Mouse (Mus musculus): ENCODE results near the gene Ddn. TPM values are rescaled to one million over a fixed set of nuclear protein-coding genes. Genes with fewer than 3 reads are reported as not detected.
A peak's percentile ranks its signal among the peaks of the same experiment; 100 is the strongest.

Gene Ddn
- total RNA-seq, 1 experiment = 0.22 TPM

DNA sequence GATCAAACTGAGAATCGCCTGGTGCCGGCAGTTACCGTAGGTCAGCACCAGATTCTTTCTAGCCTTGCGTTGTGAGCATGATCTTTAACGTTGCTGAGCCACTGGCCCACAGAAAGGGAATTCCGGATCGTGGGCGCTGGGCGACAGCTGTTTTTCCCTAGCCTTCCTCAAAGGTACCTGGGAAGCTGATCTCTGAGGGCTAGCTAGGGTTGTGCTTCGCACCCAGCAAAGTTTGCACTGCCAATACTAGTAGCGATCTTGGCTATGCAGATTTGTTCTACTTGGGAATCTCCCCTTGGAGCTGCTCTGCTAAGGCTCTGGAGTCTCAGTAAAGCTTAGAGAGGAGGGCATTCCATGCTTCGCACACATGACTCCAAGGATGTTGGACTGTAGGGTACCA, 18.1 kb downstream of the Ddn start:
- TF ChIP-seq MAFK (IDR thresholded peaks at IDR 0.05; ENCODE audit: insufficient read depth, low read depth, low read length) = no peak
- TF ChIP-seq CHD2 (IDR thresholded peaks at IDR 0.05; ENCODE audit: low read depth, low read length) = no peak
- TF ChIP-seq ZC3H11A (IDR thresholded peaks at IDR 0.05; ENCODE audit: borderline replicate concordance, low read depth, low read length) = no peak
- TF ChIP-seq HCFC1 (IDR thresholded peaks at IDR 0.05; ENCODE audit: borderline replicate concordance, insufficient read depth, low read length) = no peak
- no peak for TF ChIP-seq ZNF384 (IDR thresholded peaks at IDR 0.05; ENCODE audit: low read depth, low read length)
- H3K9ac ChIP-seq (ENCODE audit: insufficient read depth, low read depth, low read length, poor library complexity, severe bottlenecking) = no peak overlapping the region
- no peak overlapping the region for H3K27ac ChIP-seq (ENCODE audit: insufficient read depth, low read depth, low read length, poor library complexity, severe bottlenecking)
- H3K36me3 ChIP-seq (ENCODE audit: control insufficient read depth, insufficient read depth, low read length, poor library complexity, severe bottlenecking) = no peaks in the 10 kb centered on the region
- H3K4me3 ChIP-seq (ENCODE audit: insufficient read depth in 1 of 2, low read depth in 1 of 2, low read length in 2 of 2, poor library complexity in 1 of 2, severe bottlenecking in 1 of 2) = peak overlapping the region in 1 of 2 experiments; percentile 8; a peak in 1 of 4 replicates
- peaks cover 0 to 26% of the 10 kb centered on the region in 2 experiments; a peak in 1 of 4 replicates for H3K4me1 ChIP-seq (ENCODE audit: control insufficient read depth in 2 of 2, insufficient read depth in 2 of 2, low read length in 2 of 2, poor library complexity in 1 of 2)
- in situ Hi-C loops (cut with MboI; ENCODE audit: low sequenced_read_pairs in 2 of 2, unreplicated experiment in 2 of 2) = loop anchor here in 1 of 2 experiments (25.0 kb wide), 1 partner anchor 296 kb away; the partner anchor contains the start of genes C1ql4 and Dnajc22
- H3K9me3 ChIP-seq (ENCODE audit: control insufficient read depth, insufficient read depth, low read depth, low read length) = no peaks in the 10 kb centered on the region
- no peak for DNase-seq (ENCODE audit: low read depth, low spot score)

DNA sequence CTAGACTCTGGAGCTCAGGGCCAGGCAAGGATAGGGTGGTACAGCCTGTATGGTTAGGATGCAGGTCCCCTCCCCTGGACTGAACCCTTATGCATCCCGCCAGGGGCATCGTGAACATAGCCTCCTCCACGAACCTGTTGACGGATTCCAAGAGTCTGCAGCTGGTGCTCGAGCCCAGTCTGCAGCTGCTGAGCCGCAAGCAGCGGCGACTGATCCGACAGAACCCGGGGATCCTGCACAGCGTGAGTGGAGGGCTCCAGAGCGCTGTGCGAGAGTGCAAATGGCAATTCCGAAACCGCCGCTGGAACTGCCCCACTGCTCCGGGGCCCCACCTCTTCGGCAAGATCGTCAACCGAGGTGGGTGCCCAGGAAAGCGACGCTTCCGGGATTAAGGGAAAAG, 18.5 kb downstream of the Ddn start:
- no peak for DNase-seq (ENCODE audit: low read depth, low spot score)
- Histone ChIP-seq H3K4me3 (ENCODE audit: insufficient read depth in 1 of 2, low read depth in 1 of 2, low read length in 2 of 2, poor library complexity in 1 of 2, severe bottlenecking in 1 of 2) (no peak overlapping the region; a peak in 1 of 4 replicates), H3K4me1 (ENCODE audit: control insufficient read depth in 2 of 2, insufficient read depth in 2 of 2, low read length in 2 of 2, poor library complexity in 1 of 2) (peaks cover 0 to 26% of the 10 kb centered on the region in 2 experiments; a peak in 1 of 4 replicates), H3K9ac (ENCODE audit: insufficient read depth, low read depth, low read length, poor library complexity, severe bottlenecking) (no peak overlapping the region), H3K36me3 (ENCODE audit: control insufficient read depth, insufficient read depth, low read length, poor library complexity, severe bottlenecking) (no peaks in the 10 kb centered on the region), H3K9me3 (ENCODE audit: control insufficient read depth, insufficient read depth, low read depth, low read length) (no peaks in the 10 kb centered on the region), H3K27ac (ENCODE audit: insufficient read depth, low read depth, low read length, poor library complexity, severe bottlenecking) (no peak overlapping the region)
- TF ChIP-seq ZC3H11A (IDR thresholded peaks at IDR 0.05; ENCODE audit: borderline replicate concordance, low read depth, low read length) = no peak
- TF ChIP-seq HCFC1 (IDR thresholded peaks at IDR 0.05; ENCODE audit: borderline replicate concordance, insufficient read depth, low read length) = no peak
- no peak for TF ChIP-seq CHD2 (IDR thresholded peaks at IDR 0.05; ENCODE audit: low read depth, low read length)
- no peak for TF ChIP-seq MAFK (IDR thresholded peaks at IDR 0.05; ENCODE audit: insufficient read depth, low read depth, low read length)
- TF ChIP-seq ZNF384 (IDR thresholded peaks at IDR 0.05; ENCODE audit: low read depth, low read length) = no peak
- in situ Hi-C loops (cut with MboI; ENCODE audit: low sequenced_read_pairs in 2 of 2, unreplicated experiment in 2 of 2) = loop anchor here in 1 of 2 experiments (25.0 kb wide), 1 partner anchor 297 kb away; the partner anchor contains the start of genes C1ql4 and Dnajc22

DNA sequence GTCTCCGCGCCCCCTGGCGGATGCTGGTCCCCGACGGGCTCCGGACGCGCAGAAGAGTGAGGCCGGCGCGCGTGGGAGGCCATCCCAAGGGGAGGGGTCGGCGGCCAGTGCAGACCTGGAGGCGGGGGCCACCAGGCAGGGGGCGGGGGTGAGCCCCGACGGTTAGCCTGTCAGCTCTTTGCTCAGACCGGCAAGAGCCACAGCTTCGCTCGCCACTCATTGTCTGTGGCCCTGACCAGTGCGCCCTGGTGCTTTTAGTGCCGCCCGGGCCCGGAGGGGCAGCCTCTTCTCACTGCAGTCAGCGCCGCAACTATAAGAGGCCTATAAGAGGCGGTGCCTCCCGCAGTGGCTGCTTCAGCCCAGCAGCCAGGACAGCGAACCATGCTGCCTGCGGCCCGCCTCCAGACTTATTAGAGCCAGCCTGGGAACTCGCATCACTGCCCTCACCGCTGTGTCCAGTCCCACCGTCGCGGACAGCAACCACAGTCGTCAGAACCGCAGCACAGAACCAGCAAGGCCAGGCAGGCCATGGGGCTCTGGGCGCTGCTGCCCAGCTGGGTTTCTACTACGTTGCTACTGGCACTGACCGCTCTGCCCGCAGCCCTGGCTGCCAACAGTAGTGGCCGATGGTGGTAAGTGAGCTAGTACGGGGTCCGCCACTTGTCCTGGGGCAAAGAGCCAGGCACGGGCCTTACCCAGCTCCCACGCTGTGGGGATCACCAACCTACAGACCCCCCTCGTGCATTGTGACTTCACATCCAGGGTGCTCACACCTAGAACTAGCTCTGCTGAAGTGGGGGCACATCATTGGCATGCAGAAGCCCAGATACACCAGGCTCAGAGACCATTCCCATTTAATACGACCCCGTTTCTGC, 19.4 kb downstream of the Ddn start, which contains the start of gene Wnt1:
Gene Wnt1 (plus strand): TSS at position 197 of the 875 bp plus-strand sequence.
- Histone ChIP-seq H3K9me3 (ENCODE audit: control insufficient read depth, insufficient read depth, low read depth, low read length) (no peaks in the 10 kb centered on the region), H3K27ac (ENCODE audit: insufficient read depth, low read depth, low read length, poor library complexity, severe bottlenecking) (no peak within 1 kb of the TSS), H3K36me3 (ENCODE audit: control insufficient read depth, insufficient read depth, low read length, poor library complexity, severe bottlenecking) (no peaks in the 10 kb centered on the region), H3K4me3 (ENCODE audit: insufficient read depth in 1 of 2, low read depth in 1 of 2, low read length in 2 of 2, poor library complexity in 1 of 2, severe bottlenecking in 1 of 2) (peak within 1 kb of the TSS in 1 of 2 experiments; percentile 22; a peak in 1 of 4 replicates), H3K9ac (ENCODE audit: insufficient read depth, low read depth, low read length, poor library complexity, severe bottlenecking) (no peak within 1 kb of the TSS), H3K4me1 (ENCODE audit: control insufficient read depth in 2 of 2, insufficient read depth in 2 of 2, low read length in 2 of 2, poor library complexity in 1 of 2) (peaks cover 0 to 24% of the 10 kb centered on the region in 2 experiments; a peak in 1 of 4 replicates)
- in situ Hi-C loops (cut with MboI; ENCODE audit: low sequenced_read_pairs in 2 of 2, unreplicated experiment in 2 of 2) = loop anchor here in 1 of 2 experiments (25.0 kb wide), 1 partner anchor 297 kb away; the partner anchor contains the start of genes C1ql4 and Dnajc22
- TF ChIP-seq MAFK (IDR thresholded peaks at IDR 0.05; ENCODE audit: insufficient read depth, low read depth, low read length) (no peak), HCFC1 (IDR thresholded peaks at IDR 0.05; ENCODE audit: borderline replicate concordance, insufficient read depth, low read length) (no peak)
- DNase-seq (ENCODE audit: low read depth, low spot score) = no peak

DNA sequence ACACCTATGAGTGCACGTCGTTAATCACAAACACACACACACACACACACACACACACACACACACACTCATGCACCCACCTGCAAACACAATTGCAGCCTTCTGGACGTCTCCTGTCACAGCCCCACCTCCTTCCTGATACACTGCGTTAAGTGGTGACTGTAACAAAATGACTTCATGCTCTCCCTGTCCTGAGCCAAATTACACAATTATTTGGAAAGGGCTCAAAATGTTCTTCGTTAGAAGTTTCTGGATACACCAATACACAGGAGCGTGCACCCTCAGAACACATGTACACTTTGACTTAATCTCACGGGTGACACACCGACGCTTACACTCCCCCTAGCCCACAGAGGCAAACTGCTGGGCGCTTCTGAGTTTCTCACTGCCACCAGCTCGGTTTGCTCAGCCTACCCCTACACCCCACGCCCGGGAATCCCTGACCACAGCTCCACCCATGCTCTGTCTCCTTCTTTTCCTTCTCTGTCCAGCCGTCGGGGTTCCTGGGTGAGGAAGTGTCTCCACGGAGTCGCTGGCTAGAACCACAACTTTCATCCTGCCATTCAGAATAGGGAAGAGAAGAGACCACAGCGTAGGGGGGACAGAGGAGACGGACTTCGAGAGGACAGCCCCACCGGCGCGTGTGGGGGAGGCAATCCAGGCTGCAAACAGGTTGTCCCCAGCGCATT, 20.2 kb downstream of the Ddn start:
- Histone ChIP-seq H3K4me1 (ENCODE audit: control insufficient read depth in 2 of 2, insufficient read depth in 2 of 2, low read length in 2 of 2, poor library complexity in 1 of 2) (peaks cover 0 to 24% of the 10 kb centered on the region in 2 experiments; a peak in 1 of 4 replicates), H3K9ac (ENCODE audit: insufficient read depth, low read depth, low read length, poor library complexity, severe bottlenecking) (no peak overlapping the region), H3K27ac (ENCODE audit: insufficient read depth, low read depth, low read length, poor library complexity, severe bottlenecking) (no peak overlapping the region), H3K4me3 (ENCODE audit: insufficient read depth in 1 of 2, low read depth in 1 of 2, low read length in 2 of 2, poor library complexity in 1 of 2, severe bottlenecking in 1 of 2) (peak overlapping the region in 1 of 2 experiments; percentile 22; a peak in 1 of 4 replicates), H3K36me3 (ENCODE audit: control insufficient read depth, insufficient read depth, low read length, poor library complexity, severe bottlenecking) (no peaks in the 10 kb centered on the region), H3K9me3 (ENCODE audit: control insufficient read depth, insufficient read depth, low read depth, low read length) (no peaks in the 10 kb centered on the region)
- DNase-seq (ENCODE audit: low read depth, low spot score) = no peak
- TF ChIP-seq ZNF384 (IDR thresholded peaks at IDR 0.05; ENCODE audit: low read depth, low read length) (no peak), HCFC1 (IDR thresholded peaks at IDR 0.05; ENCODE audit: borderline replicate concordance, insufficient read depth, low read length) (no peak), CHD2 (IDR thresholded peaks at IDR 0.05; ENCODE audit: low read depth, low read length) (no peak), ZC3H11A (IDR thresholded peaks at IDR 0.05; ENCODE audit: borderline replicate concordance, low read depth, low read length) (no peak), MAFK (IDR thresholded peaks at IDR 0.05; ENCODE audit: insufficient read depth, low read depth, low read length) (no peak)
- in situ Hi-C loops (cut with MboI; ENCODE audit: low sequenced_read_pairs in 2 of 2, unreplicated experiment in 2 of 2) = loop anchor here in 1 of 2 experiments (25.0 kb wide), 1 partner anchor 298 kb away; the partner anchor contains the start of genes C1ql4 and Dnajc22

Measured in ES-E14 (cell line).